Mouse (Mus musculus): ENCODE data around the gene Zbtb20. TPM values are rescaled to one million over a fixed set of nuclear protein-coding genes. Genes with fewer than 3 reads are reported as not detected.

The Zbtb20 gene
- polyA plus RNA-seq, 1 experiment: 0.13 TPM

- Histone ChIP-seq H3K4me3 (replicated peaks) (no peak overlapping the region), H3K9me3 (ENCODE audit: control insufficient read depth, low read length) (no peaks in the 10 kb centered on the region), H3K27me3 (ENCODE audit: control insufficient read depth) (no peaks in the 10 kb centered on the region), H3K4me1 (ENCODE audit: control insufficient read depth) (no peaks in the 10 kb centered on the region), H3K36me3 (ENCODE audit: control insufficient read depth) (no peaks in the 10 kb centered on the region)
- TF ChIP-seq GATA1 (IDR thresholded peaks at IDR 0.05; ENCODE audit: low read length) (no peak), TAL1 (IDR thresholded peaks at IDR 0.05; ENCODE audit: low read length) (no peak)
Observed at GRCm38 (mm10) chr16:43590704-43591493, 715.2 kb downstream of the Zbtb20 start.

DNA sequence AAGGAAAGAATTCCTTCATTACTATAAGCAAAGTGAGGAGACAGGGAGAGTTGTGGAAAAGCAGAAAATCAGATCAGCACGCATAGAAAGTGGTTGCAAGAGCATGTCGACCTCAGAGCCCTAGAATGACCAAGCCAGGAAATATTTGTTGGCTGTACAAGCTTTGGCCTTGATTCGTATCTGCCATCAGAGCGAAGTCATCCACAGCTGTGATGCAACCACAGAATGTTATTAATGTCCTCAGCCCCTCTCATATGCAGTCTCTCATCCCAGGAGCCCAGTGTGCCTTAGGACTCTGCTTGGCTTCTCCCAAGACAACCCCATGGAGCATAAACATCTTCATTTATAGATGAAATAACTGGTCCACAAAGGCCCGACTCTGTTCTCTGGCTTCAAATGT is 716.4 kb downstream of the Zbtb20 start:
- H3K27me3 ChIP-seq (ENCODE audit: control insufficient read depth): no peaks in the 10 kb centered on the region
- no peak overlapping the region for H3K4me3 ChIP-seq (replicated peaks)
- H3K9me3 ChIP-seq (ENCODE audit: control insufficient read depth, low read length): no peaks in the 10 kb centered on the region
- no peak for TF ChIP-seq TAL1 (IDR thresholded peaks at IDR 0.05; ENCODE audit: low read length)
- no peak for TF ChIP-seq GATA1 (IDR thresholded peaks at IDR 0.05; ENCODE audit: low read length)
- H3K4me1 ChIP-seq (ENCODE audit: control insufficient read depth): no peaks in the 10 kb centered on the region
- H3K36me3 ChIP-seq (ENCODE audit: control insufficient read depth): no peaks in the 10 kb centered on the region

DNA sequence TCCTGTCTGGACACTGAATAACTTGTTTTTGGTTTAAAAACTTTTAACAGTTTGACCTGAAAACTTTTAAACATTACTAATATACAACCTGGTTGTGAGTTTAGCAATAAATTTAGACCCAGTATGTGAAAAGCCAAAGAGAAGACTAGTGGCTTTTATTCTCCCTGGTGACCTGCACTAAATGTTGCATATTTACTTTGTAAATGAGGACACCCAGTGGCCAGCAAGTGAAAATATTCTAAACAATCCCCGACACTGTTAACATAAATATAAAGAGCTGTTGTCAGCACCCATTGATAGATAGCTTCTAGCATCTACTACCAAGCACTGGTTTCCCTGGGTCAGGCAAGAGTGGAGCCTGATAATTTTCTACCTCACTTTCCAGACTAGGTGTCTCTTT is 717.1 kb downstream of the Zbtb20 start:
- TF ChIP-seq TAL1 (IDR thresholded peaks at IDR 0.05; ENCODE audit: low read length): no peak
- TF ChIP-seq GATA1 (IDR thresholded peaks at IDR 0.05; ENCODE audit: low read length): no peak
- Histone ChIP-seq H3K36me3 (ENCODE audit: control insufficient read depth) (no peaks in the 10 kb centered on the region), H3K9me3 (ENCODE audit: control insufficient read depth, low read length) (no peaks in the 10 kb centered on the region), H3K4me1 (ENCODE audit: control insufficient read depth) (no peaks in the 10 kb centered on the region), H3K4me3 (replicated peaks) (no peak overlapping the region), H3K27me3 (ENCODE audit: control insufficient read depth) (no peaks in the 10 kb centered on the region)

GRCm38 (mm10) chr16:43597375-43598060 is 721.8 kb downstream of the Zbtb20 start:
- Histone ChIP-seq H3K36me3 (ENCODE audit: control insufficient read depth) (no peaks in the 10 kb centered on the region), H3K9me3 (ENCODE audit: control insufficient read depth, low read length) (no peaks in the 10 kb centered on the region), H3K27me3 (ENCODE audit: control insufficient read depth) (no peaks in the 10 kb centered on the region), H3K4me3 (replicated peaks) (no peak overlapping the region), H3K4me1 (ENCODE audit: control insufficient read depth) (no peaks in the 10 kb centered on the region)
- no peak for TF ChIP-seq TAL1 (IDR thresholded peaks at IDR 0.05; ENCODE audit: low read length)
- TF ChIP-seq GATA1 (IDR thresholded peaks at IDR 0.05; ENCODE audit: low read length): no peak

GRCm38 (mm10) chr16:43599707-43600106 is 724.0 kb downstream of the Zbtb20 start:
- Histone ChIP-seq H3K9me3 (ENCODE audit: control insufficient read depth, low read length) (no peaks in the 10 kb centered on the region), H3K36me3 (ENCODE audit: control insufficient read depth) (no peaks in the 10 kb centered on the region), H3K27me3 (ENCODE audit: control insufficient read depth) (no peaks in the 10 kb centered on the region), H3K4me1 (ENCODE audit: control insufficient read depth) (no peaks in the 10 kb centered on the region), H3K4me3 (replicated peaks) (no peak overlapping the region)
- TF ChIP-seq GATA1 (IDR thresholded peaks at IDR 0.05; ENCODE audit: low read length): no peak
- no peak for TF ChIP-seq TAL1 (IDR thresholded peaks at IDR 0.05; ENCODE audit: low read length)

DNA sequence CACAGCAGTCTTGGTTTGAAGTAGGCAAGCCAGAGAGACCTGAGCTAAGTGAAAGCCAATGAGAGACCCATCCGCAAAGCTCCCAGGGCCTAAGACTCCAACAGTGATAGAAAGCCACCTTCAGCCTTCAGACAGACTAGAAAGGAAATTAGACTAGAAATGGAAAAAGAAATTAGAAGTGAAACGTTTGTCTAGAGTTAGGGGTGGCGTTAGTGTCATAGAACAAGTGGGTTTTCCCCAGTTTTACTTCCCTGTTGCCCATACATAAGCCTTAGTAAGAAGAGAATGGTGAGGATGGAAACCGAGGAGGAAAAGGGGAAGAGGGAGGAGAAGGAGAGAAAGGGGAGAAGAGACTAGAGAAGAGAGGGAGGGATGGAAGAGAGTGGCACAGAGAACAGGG is 726.9 kb downstream of the Zbtb20 start:
- Histone ChIP-seq H3K9me3 (ENCODE audit: control insufficient read depth, low read length) (no peaks in the 10 kb centered on the region), H3K27me3 (ENCODE audit: control insufficient read depth) (no peaks in the 10 kb centered on the region), H3K36me3 (ENCODE audit: control insufficient read depth) (no peaks in the 10 kb centered on the region), H3K4me1 (ENCODE audit: control insufficient read depth) (no peaks in the 10 kb centered on the region), H3K4me3 (replicated peaks) (no peak overlapping the region)
- no peak for TF ChIP-seq TAL1 (IDR thresholded peaks at IDR 0.05; ENCODE audit: low read length)
- no peak for TF ChIP-seq GATA1 (IDR thresholded peaks at IDR 0.05; ENCODE audit: low read length)

GRCm38 (mm10) chr16:43603591-43604141 is 728.0 kb downstream of the Zbtb20 start:
- H3K9me3 ChIP-seq (ENCODE audit: control insufficient read depth, low read length): no peaks in the 10 kb centered on the region
- no peak overlapping the region for H3K4me3 ChIP-seq (replicated peaks)
- H3K36me3 ChIP-seq (ENCODE audit: control insufficient read depth): no peaks in the 10 kb centered on the region
- no peaks in the 10 kb centered on the region for H3K4me1 ChIP-seq (ENCODE audit: control insufficient read depth)
- no peaks in the 10 kb centered on the region for H3K27me3 ChIP-seq (ENCODE audit: control insufficient read depth)
- no peak for TF ChIP-seq GATA1 (IDR thresholded peaks at IDR 0.05; ENCODE audit: low read length)
- no peak for TF ChIP-seq TAL1 (IDR thresholded peaks at IDR 0.05; ENCODE audit: low read length)

GRCm38 (mm10) chr16:43604399-43605013 is 728.8 kb downstream of the Zbtb20 start:
- Histone ChIP-seq H3K27me3 (ENCODE audit: control insufficient read depth) (no peaks in the 10 kb centered on the region), H3K4me3 (replicated peaks) (no peak overlapping the region), H3K9me3 (ENCODE audit: control insufficient read depth, low read length) (peaks cover 5% of the 10 kb centered on the region), H3K4me1 (ENCODE audit: control insufficient read depth) (no peaks in the 10 kb centered on the region), H3K36me3 (ENCODE audit: control insufficient read depth) (peaks cover under 1% of the 10 kb centered on the region; the same call in 1 of the 2 replicates)
- TF ChIP-seq GATA1 (IDR thresholded peaks at IDR 0.05; ENCODE audit: low read length) (no peak), TAL1 (IDR thresholded peaks at IDR 0.05; ENCODE audit: low read length) (no peak)

GRCm38 (mm10) chr16:43607086-43607485 is 731.4 kb downstream of the Zbtb20 start:
- Histone ChIP-seq H3K27me3 (ENCODE audit: control insufficient read depth) (no peaks in the 10 kb centered on the region), H3K36me3 (ENCODE audit: control insufficient read depth) (peaks cover 3% of the 10 kb centered on the region; the same call in 1 of the 2 replicates), H3K4me1 (ENCODE audit: control insufficient read depth) (no peaks in the 10 kb centered on the region), H3K4me3 (replicated peaks) (no peak overlapping the region), H3K9me3 (ENCODE audit: control insufficient read depth, low read length) (peaks cover 14% of the 10 kb centered on the region)
- TF ChIP-seq GATA1 (IDR thresholded peaks at IDR 0.05; ENCODE audit: low read length): no peak
- no peak for TF ChIP-seq TAL1 (IDR thresholded peaks at IDR 0.05; ENCODE audit: low read length)

All from erythroblast, embryonic 14.5 days (primary cell).